Mouse (Mus musculus) left cerebral cortex, adult 2 months (tissue): ENCODE measurements around the gene Zfp180. TPM values are rescaled to one million over a fixed set of nuclear protein-coding genes. Genes with fewer than 3 reads are reported as not detected.
"Not testable (repeated sequence)": the region's sequence is repeated elsewhere in the genome, so short reads cannot be mapped to it uniquely, and the experiment has no call there.

ENCODE experiments used
- DNase-seq, 2 experiments: peaks; one replicate each; pipeline ENCODE4 v3.0.0; 2021 to 2022; ENCODE audit warnings: low spot score in 2 of 2, mixed read lengths in 1 of 2; ENCODE audit errors: extremely low spot score in 1 of 2
- H3K27ac ChIP-seq: fragments of 200-600 bp; 2 replicates; pipeline ENCODE4 v1.8.1; 2022
- H3K4me3 ChIP-seq: fragments of 200-600 bp; 2 replicates; pipeline ENCODE4 v1.8.1; 2022
- CTCF ChIP-seq: fragments of 200-600 bp; IDR thresholded peaks from 2 replicates; pipeline ENCODE4 v1.8.1; 2022; ENCODE audit warnings: antibody characterized with exemption, mild to moderate bottlenecking, moderate library complexity
- intact Hi-C: fragments of 180-260 bp; cut with DNase I; formaldehyde crosslinking; loops from one replicate; pipeline ENCODE4 v1.15.1; 2025
- long read RNA-seq, 2 experiments: library from polyadenylated mRNA; stranded (forward); transcript quantifications; one replicate each; pipeline ENCODE4 v2.0.0; 2021; ENCODE audit warnings: borderline mapping rate in 2 of 2
- total RNA-seq, 2 experiments: library from RNA; stranded (reverse); gene quantifications; 2 replicates each; pipeline ENCODE4 v1.2.3; 2021

Gene Zfp180
- 10 to 100 TPM; 60.4 to 66.6 TPM for total RNA-seq
- long read RNA-seq, experiment 1, transcript Zfp180-201 (5 exons, 3,901 nt), result major isoform, 105 of 129 reads
- long read RNA-seq, experiment 1, partial matches to known transcripts, result 13 of 129 reads
- long read RNA-seq, experiment 1, other reads (novel, unspliced or antisense), result 10 of 129 reads
- long read RNA-seq, experiment 2, transcript Zfp180-201 (5 exons, 3,901 nt), result major isoform, 76 of 93 reads
- long read RNA-seq, experiment 2, partial matches to known transcripts, result 7 of 93 reads
- long read RNA-seq, experiment 2, other reads (novel, unspliced or antisense), result 8 of 93 reads

- TF ChIP-seq CTCF, result no peak
- Histone ChIP-seq H3K27ac (peak within 1 kb of the TSS; percentile 91), H3K4me3 (peak within 1 kb of the TSS; percentile 68)
- intact Hi-C loops, result loop anchor here (1.0 to 5.0 kb wide), 6 partner anchors 30 to 317 kb away; partner anchors contain the start of genes Smg9, Zfp112, Zfp114 and Zfp235
- DNase-seq, result peak; percentile 92 to 94
Measured at GRCm38 (mm10) chr7:24081634-24082431, at the start of gene Zfp180. Gene Zfp180, plus strand, starts transcription at chr7:24081924.

DNA sequence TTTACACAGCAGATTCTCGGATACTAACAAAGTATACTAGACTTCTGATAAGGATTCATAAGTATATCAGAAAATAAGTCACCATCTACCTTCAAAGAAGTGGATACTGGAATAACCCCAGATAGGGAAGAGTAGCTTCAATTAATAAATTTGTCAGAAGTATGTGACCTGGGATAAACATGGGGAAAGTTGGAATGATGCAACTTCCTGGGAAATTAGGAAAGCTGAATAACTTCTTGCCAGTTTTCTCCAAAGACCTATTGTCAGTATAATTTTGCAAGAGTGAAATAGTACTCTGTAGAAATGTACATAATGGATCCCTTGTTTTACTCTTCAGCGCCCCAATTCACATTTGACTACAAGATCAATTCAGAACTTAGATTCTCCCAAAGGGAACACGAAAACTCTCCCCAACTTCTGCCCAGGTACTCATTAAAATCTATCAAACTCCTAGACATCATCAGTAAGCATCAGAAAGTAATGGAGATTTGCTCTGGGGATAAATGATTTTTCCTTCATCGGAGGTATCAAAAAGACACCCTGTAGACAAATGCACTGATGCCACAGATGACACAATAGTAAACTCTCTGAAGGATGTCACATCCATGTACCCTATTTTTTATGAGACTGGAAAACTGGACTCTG lies 28.9 kb upstream of the Zfp180 start, which contains the start of gene Vmn1r183:
Gene Vmn1r183 (plus strand): TSS at position 595 of the 645 bp plus-strand sequence.
- Histone ChIP-seq H3K27ac (no peak within 1 kb of the TSS), H3K4me3 (no peak within 1 kb of the TSS)
- intact Hi-C loops, result no loop called here
- no peak for DNase-seq
- TF ChIP-seq CTCF, result no peak

GRCm38 (mm10) chr7:24074424-24074823 lies 7.3 kb upstream of the Zfp180 start:
- H3K4me3 ChIP-seq, intact Hi-C loops, H3K27ac ChIP-seq, DNase-seq: not testable (repeated sequence)

GRCm38 (mm10) chr7:24082457-24083235 lies 922 bp downstream of the Zfp180 start:
- peak; percentile 54 to 63 for DNase-seq
- H3K27ac ChIP-seq, result peak overlapping the region; percentile 91
- H3K4me3 ChIP-seq, result peak overlapping the region; percentile 68
- no peak for TF ChIP-seq CTCF
- intact Hi-C loops, result loop anchor here (1.0 to 5.0 kb wide), 3 partner anchors 30 to 175 kb away; partner anchors contain the start of genes Zfp112 and Zfp235

DNA sequence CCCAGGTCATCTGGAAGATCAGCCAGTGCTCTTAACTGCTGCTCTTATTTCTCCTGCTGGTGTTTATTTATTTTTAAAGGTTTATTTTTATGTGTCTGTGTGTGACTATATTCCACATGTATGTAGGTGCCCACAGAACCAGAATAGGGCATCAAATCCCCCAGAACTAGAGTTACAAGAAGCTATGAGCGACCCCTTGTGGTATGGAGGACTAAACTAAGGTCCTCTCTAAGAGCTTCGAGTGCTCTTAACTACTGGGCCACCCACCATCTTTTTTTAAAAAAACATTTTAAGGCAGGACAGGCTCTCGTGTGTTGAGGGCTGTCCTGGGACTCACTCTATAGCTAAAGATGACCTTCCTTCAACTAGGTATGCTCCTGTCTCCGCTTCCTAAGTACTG lies 5.1 kb downstream of the Zfp180 start:
- intact Hi-C loops, result no loop called here
- Histone ChIP-seq H3K4me3 (no peak overlapping the region), H3K27ac (no peak overlapping the region)
- DNase-seq, result no peak
- no peak for TF ChIP-seq CTCF

GRCm38 (mm10) chr7:24087485-24088125 lies 5.9 kb downstream of the Zfp180 start:
- Histone ChIP-seq H3K27ac (no peak overlapping the region), H3K4me3 (no peak overlapping the region)
- intact Hi-C loops, result no loop called here
- no peak for DNase-seq
- TF ChIP-seq CTCF, result no peak

DNA sequence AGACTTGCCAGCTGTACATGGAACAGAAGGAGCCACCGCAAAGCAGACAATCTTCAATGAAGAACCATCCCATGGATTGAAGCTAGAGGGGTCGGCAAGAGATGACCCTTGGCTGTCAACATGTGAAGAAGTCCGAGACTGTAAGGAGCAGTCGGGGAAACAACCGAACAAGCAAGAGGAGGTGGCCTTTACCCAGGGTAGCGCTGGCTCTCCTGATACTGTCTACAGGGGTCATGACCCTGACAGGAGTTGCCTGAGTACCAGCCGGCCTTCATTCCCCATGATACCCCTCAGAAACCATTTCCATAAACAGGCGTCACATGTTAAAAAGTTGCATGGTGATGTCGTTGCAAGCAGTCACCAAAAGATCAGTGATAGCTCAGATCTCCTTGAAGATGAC lies 22.7 kb downstream of the Zfp180 start:
- intact Hi-C loops, result no loop called here
- Histone ChIP-seq H3K27ac (no peak overlapping the region), H3K4me3 (no peak overlapping the region)
- no peak for TF ChIP-seq CTCF
- DNase-seq, result no peak

DNA sequence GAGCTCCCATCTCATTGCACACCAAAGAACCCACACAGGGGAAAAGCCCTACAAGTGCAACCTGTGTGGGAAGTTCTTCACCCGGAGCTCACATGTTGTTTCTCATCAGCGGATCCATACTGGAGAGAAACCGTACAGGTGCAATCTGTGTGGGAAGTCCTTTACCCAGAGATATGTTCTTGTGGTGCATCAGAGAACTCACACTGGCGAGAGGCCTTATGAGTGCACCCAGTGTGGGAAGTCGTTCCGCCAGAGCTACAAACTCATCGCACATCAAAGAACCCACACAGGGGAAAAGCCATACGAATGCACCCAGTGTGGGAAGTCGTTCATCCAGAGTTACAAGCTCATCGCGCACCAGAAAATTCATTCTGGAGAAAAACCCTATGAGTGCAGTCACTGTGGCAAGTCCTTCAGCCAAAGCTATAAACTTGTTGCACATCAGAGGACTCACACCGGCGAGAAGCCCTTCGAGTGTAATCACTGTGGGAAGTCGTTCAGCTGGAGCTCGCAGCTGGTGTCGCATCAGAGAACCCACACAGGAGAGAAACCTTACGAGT lies 23.5 kb downstream of the Zfp180 start:
- no peak for DNase-seq
- TF ChIP-seq CTCF, result no peak
- intact Hi-C loops, result no loop called here

GRCm38 (mm10) chr7:24110839-24111238 lies 29.1 kb downstream of the Zfp180 start:
- TF ChIP-seq CTCF, result no peak
- no peak overlapping the region for H3K4me3 ChIP-seq
- intact Hi-C loops, result no loop called here

More for the DNA sequence above, 23.5 kb downstream of the Zfp180 start:
- Histone ChIP-seq H3K27ac (no peak overlapping the region), H3K4me3 (no peak overlapping the region)

GRCm38 (mm10) chr7:24111772-24112155 lies 30.0 kb downstream of the Zfp180 start:
- intact Hi-C loops, result loop anchor here (1.0 to 2.0 kb wide), 6 partner anchors 23 to 205 kb away; partner anchors contain the start of genes Zfp108, Zfp114, Zfp235 and Zfp94
- Histone ChIP-seq H3K27ac (peak overlapping the region; percentile 71; the same call in 1 of the 2 replicates), H3K4me3 (peak overlapping the region; percentile 75)
- no peak for TF ChIP-seq CTCF
- no peak for DNase-seq

More at GRCm38 (mm10) chr7:24110839-24111238, 29.1 kb downstream of the Zfp180 start:
- DNase-seq, result no peak
- H3K27ac ChIP-seq, result no peak overlapping the region
